Mouse (Mus musculus) small intestine, adult 2 months (tissue): ENCODE measurements around the gene Dnaja1.

ENCODE experiments used
- CTCF ChIP-seq: fragments of 200-500 bp; IDR thresholded peaks from 2 replicates; pipeline ENCODE4 v1.5.1; 2012; ENCODE audit warnings: low read depth, mild to moderate bottlenecking, control low read depth, inconsistent platforms, low read length, moderate library complexity, mixed read lengths; ENCODE audit not compliant: insufficient replicate concordance, insufficient read length; ENCODE audit errors: extremely low read depth
- POLR2A ChIP-seq: fragments of 200-500 bp; IDR thresholded peaks from 2 replicates; pipeline ENCODE4 v1.6.1; 2012; ENCODE audit warnings: low read depth, mild to moderate bottlenecking, control low read depth, inconsistent platforms, low read length, moderate library complexity

DNA sequence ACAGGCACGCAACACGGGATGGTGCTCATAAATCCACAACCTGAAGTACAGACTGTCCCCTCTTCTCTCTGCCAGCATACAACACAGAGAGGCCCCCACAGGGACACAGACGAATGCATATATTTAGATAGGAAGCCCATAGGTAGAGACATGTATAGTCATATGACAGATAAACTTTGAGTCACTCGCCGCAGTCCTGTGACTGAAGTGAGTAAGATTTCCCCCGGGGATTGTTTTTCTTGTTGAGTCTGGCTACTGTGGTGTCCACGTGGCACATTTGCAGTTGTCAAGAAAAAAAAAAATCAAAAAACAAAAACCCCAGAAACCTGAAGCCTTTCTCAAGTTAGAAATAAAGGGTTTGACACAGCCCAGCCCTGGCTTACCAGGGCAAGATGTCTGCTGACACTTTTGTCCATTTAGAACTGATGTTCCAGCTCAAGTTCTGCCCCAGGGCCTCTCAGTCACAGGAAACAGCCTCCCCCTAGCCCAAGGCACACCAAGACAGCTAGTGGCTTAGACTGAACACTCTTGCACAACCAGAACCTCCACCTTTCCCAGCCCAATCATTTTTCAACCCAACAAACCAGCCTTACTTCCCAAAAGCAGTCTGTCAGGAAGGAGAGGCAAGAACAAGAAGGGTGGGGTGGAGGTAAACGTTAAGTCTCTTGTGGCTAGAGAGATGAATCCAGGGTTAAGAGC lies 60.0 kb downstream of the Dnaja1 start:
- TF ChIP-seq CTCF, result no peak
- TF ChIP-seq POLR2A, result no peak
